Mouse (Mus musculus): ENCODE measurements around the gene Iqsec3.
"Not testable (repeated sequence)": the region's sequence is repeated elsewhere in the genome, so short reads cannot be mapped to it uniquely, and the experiment has no call there.

The Iqsec3 gene

GRCm38 (mm10) chr6:121454549-121455494 lies 18.7 kb downstream of the Iqsec3 start:
- no peak for DNase-seq

- no peak for DNase-seq
Observed at GRCm38 (mm10) chr6:121453776-121454175, 19.7 kb downstream of the Iqsec3 start.

- no peak for DNase-seq
Observed at GRCm38 (mm10) chr6:121451703-121452102, 21.8 kb downstream of the Iqsec3 start.

GRCm38 (mm10) chr6:121440696-121441220 lies 32.7 kb downstream of the Iqsec3 start:
- no peak for DNase-seq

- DNase-seq = no peak
Observed at GRCm38 (mm10) chr6:121424830-121425229, 48.6 kb downstream of the Iqsec3 start.

- DNase-seq = no peak
Observed at GRCm38 (mm10) chr6:121424403-121424802, 49.1 kb downstream of the Iqsec3 start.

- DNase-seq = no peak
Observed at GRCm38 (mm10) chr6:121412558-121413297, 60.8 kb downstream of the Iqsec3 start.

GRCm38 (mm10) chr6:121407571-121408011 lies 65.9 kb downstream of the Iqsec3 start:
- no peak for DNase-seq

- no peak for DNase-seq
Observed at GRCm38 (mm10) chr6:121405311-121405710, 68.2 kb downstream of the Iqsec3 start.

GRCm38 (mm10) chr6:121402661-121403244 lies 70.7 kb downstream of the Iqsec3 start:
- no peak for DNase-seq

- no peak for DNase-seq
Observed at GRCm38 (mm10) chr6:121401826-121402660, 71.4 kb downstream of the Iqsec3 start.

GRCm38 (mm10) chr6:121401140-121401539 lies 72.3 kb downstream of the Iqsec3 start:
- no peak for DNase-seq

- peak; percentile 55 for DNase-seq
Observed at GRCm38 (mm10) chr6:121392610-121393252, 80.7 kb downstream of the Iqsec3 start.

GRCm38 (mm10) chr6:121385397-121385796 lies 88.1 kb downstream of the Iqsec3 start:
- DNase-seq = no peak

GRCm38 (mm10) chr6:121382071-121382470 lies 91.4 kb downstream of the Iqsec3 start:
- no peak for DNase-seq

- DNase-seq = no peak
Observed at GRCm38 (mm10) chr6:121380576-121380975, 92.9 kb downstream of the Iqsec3 start.

- no peak for DNase-seq
Observed at GRCm38 (mm10) chr6:121378256-121378655, 95.2 kb downstream of the Iqsec3 start.

GRCm38 (mm10) chr6:121376159-121376558 lies 97.3 kb downstream of the Iqsec3 start:
- no peak for DNase-seq

- DNase-seq = peak; percentile 25
Observed at GRCm38 (mm10) chr6:121371197-121371980, 102.1 kb downstream of the Iqsec3 start.

GRCm38 (mm10) chr6:121367099-121367498 lies 106.4 kb downstream of the Iqsec3 start:
- no peak for DNase-seq

- not testable (repeated sequence) for DNase-seq
Observed at GRCm38 (mm10) chr6:121366537-121366936, 106.9 kb downstream of the Iqsec3 start.
